Mouse (Mus musculus): Measurements from ENCODE around the gene Epha3.

The Epha3 gene

DNA sequence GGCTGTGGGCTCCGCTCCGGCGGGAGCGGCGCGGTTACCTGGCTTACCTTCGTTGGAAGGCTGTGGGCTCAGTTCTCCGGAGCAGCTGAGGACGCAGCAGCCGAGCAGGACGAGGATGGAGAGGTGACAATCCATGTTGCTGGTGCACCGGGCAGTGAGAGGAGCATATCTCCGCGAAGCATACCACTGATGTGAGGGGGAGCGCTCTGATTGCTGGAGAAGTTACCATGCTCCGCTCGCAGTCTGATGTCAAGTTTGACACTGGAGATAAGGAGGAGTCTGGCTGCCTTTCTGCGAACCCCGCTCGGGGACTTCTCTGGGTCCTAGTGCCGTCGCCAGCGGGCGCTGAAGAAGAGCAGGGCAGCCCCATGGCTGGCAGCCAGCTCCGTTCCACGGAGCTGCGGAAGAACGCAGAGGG lies at the start of gene Epha3:
TSS of gene Epha3 (minus strand) at position 263 of the 418 bp plus-strand sequence.
- in situ Hi-C loops (cut with MboI; ENCODE audit: low sequenced_read_pairs) = no loop called here

- in situ Hi-C loops (cut with MboI; ENCODE audit: low sequenced_read_pairs) = no loop called here
These were observed 39.5 kb upstream of the Epha3 start for GRCm38 (mm10) chr16:63903425-63903824.

DNA sequence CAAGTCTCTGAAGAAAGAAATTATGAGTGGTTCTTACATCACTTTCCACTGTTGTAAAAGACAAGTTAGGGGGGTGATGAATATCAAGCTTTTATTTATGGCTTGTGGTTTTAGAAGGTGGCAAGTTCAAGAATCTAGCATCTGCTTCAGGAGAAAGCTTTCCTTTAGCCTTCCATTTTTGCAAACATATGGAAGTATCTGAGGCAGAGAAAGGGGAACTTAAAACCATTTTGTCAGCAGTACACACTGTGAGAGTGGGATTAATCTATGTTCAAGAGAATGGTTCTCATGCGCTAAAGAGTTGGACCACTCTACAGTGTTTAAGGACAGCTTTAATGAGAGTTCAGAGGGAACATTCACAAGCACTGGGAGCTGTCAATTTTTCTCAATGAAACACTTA lies 17.2 kb upstream of the Epha3 start:
- in situ Hi-C loops (cut with MboI; ENCODE audit: low sequenced_read_pairs) = no loop called here

GRCm38 (mm10) chr16:63872313-63872712 lies 8.3 kb upstream of the Epha3 start:
- in situ Hi-C loops (cut with MboI; ENCODE audit: low sequenced_read_pairs) = no loop called here

GRCm38 (mm10) chr16:63864463-63864976 lies 545 bp upstream of the Epha3 start:
- in situ Hi-C loops (cut with MboI; ENCODE audit: low sequenced_read_pairs) = no loop called here

DNA sequence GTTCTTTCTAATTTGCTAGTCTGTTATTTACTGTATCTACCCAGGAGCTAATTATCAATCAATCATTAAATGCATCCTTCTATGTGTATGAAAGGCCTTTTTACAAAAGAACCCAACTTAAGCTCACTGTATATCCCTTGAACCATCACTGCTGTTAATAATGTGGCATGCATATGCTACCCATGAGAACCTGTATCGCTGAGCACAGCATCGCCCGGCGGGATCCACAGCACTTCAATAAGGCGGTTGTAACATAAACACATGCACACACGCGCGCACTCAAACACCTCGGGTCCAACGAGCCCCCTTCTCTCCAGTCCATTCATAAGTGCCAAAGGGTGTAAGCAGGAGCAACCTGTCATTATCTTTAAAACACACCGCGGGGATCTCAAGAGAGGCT lies 794 bp downstream of the Epha3 start:
- in situ Hi-C loops (cut with MboI; ENCODE audit: low sequenced_read_pairs) = no loop called here

DNA sequence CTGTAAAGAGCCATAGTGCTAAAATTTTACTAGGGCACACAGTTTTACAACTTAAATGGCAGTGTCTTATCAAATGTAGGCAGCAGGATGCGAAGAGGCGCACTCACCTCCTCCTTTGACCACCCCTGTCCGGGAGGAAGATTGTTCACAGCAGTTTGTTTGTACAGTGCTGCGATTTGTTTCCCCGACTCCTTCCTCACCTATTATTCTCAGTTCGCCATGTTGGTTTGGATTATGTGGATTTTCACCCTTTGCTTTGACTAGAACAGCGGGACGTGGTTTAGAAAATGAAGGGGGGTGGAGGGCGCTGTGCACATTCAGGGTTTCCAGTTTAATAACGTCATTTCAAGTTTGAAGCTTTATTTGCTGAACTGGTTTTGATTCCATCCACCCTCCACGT lies 6.4 kb downstream of the Epha3 start:
- in situ Hi-C loops (cut with MboI; ENCODE audit: low sequenced_read_pairs) = no loop called here

GRCm38 (mm10) chr16:63856658-63857552 lies 7.1 kb downstream of the Epha3 start:
- in situ Hi-C loops (cut with MboI; ENCODE audit: low sequenced_read_pairs) = no loop called here

DNA sequence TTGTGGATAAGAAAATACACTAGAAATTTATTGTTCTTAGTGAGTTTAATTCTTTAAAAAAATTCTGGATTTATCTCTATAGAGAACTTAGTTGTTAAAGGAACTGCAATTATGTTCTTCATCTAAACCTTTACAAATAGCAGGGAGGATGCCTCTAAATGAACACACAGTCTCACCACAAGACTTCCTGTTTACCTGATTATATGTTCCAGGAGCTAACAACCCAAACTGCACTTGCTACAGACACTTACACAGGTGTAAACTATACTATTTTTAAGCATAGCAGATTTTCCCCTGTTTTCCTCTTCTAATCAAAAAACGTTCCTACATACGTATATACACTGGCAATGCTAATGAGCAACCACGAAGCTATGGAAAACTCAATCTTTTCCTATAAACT lies 13.7 kb downstream of the Epha3 start:
- in situ Hi-C loops (cut with MboI; ENCODE audit: low sequenced_read_pairs) = no loop called here

DNA sequence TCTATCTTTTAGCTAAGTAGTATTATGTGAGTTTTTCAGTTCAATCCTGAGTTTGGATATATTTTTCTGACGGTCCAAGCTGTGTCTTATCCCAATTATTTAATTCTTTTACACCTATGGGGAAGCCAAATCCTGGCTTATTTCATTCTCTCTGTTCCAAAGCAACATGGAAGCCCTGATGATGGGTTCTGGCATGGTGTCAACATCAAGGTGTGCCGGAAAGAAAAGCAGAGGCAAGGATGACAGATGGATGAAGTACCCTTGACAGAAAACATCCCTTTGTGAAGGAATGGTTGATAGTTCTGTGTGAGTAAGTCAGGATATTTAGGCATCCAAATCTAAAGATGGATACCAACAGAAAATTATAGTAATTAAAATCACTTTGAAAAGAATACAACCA lies 21.1 kb downstream of the Epha3 start:
- in situ Hi-C loops (cut with MboI; ENCODE audit: low sequenced_read_pairs) = no loop called here

GRCm38 (mm10) chr16:63837466-63837865 lies 26.5 kb downstream of the Epha3 start:
- in situ Hi-C loops (cut with MboI; ENCODE audit: low sequenced_read_pairs) = no loop called here

DNA sequence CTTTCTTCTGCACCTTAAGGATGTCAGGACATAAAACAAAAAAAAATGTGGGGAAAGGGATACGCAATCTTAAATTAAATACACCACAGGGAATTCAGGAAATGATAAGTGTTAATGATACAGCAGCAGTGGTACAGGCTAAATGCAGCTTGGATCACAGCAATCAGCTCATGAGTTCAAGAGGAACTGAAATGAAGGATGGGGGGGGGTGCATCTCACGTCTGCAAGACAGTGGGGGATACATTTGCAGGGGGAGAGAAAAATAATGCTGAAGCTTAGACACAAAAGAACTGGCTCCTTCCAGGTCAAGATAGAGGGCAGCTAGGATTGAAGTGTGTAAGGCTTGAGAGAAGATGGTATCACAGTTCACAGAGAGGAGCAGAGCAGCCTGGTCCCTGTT lies 42.8 kb downstream of the Epha3 start:
- in situ Hi-C loops (cut with MboI; ENCODE audit: low sequenced_read_pairs) = no loop called here

DNA sequence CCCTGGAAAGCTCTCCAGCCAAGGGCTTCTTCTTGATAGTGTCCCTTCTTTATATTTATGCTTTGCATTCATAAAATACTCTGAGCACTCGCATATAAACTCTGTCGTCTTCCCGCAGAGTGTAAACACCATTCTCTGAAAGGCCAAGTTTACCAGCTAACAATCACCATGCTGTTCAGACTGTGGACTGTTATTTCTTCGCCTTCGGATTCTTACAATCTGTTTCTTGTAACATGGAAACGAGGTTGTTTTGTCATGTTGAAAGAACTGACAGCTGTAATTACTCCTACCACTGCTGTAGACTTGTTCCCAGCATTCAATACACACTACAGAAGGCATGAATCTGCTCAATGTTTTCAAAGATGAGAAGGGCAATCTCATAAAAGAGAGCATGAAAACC lies 46.4 kb downstream of the Epha3 start:
- in situ Hi-C loops (cut with MboI; ENCODE audit: low sequenced_read_pairs) = no loop called here

- in situ Hi-C loops (cut with MboI; ENCODE audit: low sequenced_read_pairs) = no loop called here
These were observed 47.3 kb downstream of the Epha3 start for GRCm38 (mm10) chr16:63816672-63817071.

DNA sequence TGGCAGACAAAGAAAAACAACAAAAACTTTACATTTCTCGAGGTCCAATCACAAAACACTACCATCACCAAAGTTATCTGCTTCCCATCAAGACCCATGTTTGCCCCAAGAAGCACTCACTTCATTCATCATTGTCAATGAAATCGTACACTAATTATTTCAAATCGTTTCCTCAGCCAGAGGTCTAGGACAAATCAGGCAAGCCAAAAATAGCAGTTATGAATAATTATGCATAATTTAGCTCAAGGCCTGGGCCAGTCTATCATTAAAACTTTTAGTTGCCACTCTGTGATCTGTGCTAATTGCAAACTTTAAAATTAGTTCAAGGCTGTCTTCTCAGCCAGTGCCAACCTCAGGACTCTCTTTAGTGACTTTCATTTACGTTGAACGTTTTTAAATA lies 54.1 kb downstream of the Epha3 start:
- in situ Hi-C loops (cut with MboI; ENCODE audit: low sequenced_read_pairs) = no loop called here

GRCm38 (mm10) chr16:63808991-63809390 lies 55.0 kb downstream of the Epha3 start:
- in situ Hi-C loops (cut with MboI; ENCODE audit: low sequenced_read_pairs) = no loop called here

- in situ Hi-C loops (cut with MboI; ENCODE audit: low sequenced_read_pairs) = no loop called here
These were observed 57.4 kb downstream of the Epha3 start for GRCm38 (mm10) chr16:63806437-63807129.

DNA sequence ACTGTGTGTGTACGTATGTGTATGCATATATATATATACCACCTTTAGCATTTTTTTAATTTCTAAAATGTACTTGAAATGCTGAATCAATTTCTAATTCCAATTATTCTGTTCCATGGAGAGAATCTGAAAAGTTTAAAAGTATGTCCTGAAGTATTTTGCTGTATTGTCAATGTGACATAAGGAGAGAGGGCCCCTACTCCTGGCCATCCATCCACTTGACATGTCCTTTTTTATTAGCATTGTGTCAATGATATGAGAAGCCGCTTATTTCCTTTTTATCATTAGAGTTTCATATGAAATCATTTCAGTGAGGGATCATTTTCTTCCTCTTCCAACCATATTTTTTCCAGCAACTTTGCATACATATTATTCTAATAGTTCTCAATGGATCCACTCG lies 58.0 kb downstream of the Epha3 start:
- in situ Hi-C loops (cut with MboI; ENCODE audit: low sequenced_read_pairs) = no loop called here

- in situ Hi-C loops (cut with MboI; ENCODE audit: low sequenced_read_pairs) = no loop called here
These were observed 62.5 kb downstream of the Epha3 start for GRCm38 (mm10) chr16:63801436-63801835.

- in situ Hi-C loops (cut with MboI; ENCODE audit: low sequenced_read_pairs) = no loop called here
These were observed 65.6 kb downstream of the Epha3 start for GRCm38 (mm10) chr16:63798341-63798740.

DNA sequence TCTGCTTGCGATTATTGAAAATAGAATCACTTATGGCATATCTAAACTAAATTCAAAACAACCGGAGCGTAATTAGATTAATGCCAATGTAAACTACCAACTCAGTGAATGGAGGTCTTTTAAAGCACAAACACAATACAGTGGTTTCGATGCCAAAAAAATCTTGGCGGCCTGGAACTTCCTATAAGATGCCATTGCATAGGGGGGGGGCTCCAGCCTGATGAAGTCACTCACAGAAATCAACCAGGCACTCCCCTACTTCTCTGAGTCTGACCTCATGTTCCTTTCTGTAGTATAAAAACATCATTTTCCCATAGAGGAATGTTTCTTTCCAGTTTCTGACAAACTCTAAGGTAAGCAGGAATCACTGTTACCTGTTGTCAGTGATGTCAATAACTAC lies 69.7 kb downstream of the Epha3 start:
- in situ Hi-C loops (cut with MboI; ENCODE audit: low sequenced_read_pairs) = no loop called here

DNA sequence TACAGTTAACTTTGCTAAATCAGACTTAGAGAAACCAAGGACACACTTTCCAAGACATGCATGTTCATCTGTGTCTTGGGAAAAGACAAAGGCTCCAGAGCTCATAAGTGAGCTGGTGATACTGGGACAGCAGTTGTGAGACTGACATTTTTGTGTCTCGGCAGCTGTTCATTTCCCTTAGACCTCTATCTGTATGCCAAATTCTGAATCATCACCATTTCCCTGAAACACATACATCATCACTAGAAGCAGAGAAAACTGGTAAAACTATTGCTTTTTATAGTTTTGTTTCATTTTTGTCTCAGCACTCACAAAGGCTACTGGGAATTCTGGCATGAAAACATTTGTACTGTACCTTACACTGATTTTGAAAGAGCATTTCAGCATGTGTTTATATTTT lies 70.2 kb downstream of the Epha3 start:
- in situ Hi-C loops (cut with MboI; ENCODE audit: low sequenced_read_pairs) = no loop called here
